Mouse (Mus musculus) CH12.LX (cell line): ENCODE results near the gene Abr. TPM values are rescaled to one million over a fixed set of nuclear protein-coding genes. Genes with fewer than 3 reads are reported as not detected.

ENCODE experiments used
- DNase-seq: peaks from one replicate; pipeline ENCODE4 v3.0.0-alpha.2; 2013; ENCODE audit errors: extremely low read depth
- H3K27ac ChIP-seq: 2 replicates; pipeline ENCODE4 v1.5.1; 2012; ENCODE audit warnings: low read depth, mild to moderate bottlenecking, control low read depth, moderate library complexity; ENCODE audit not compliant: insufficient read depth
- H3K27me3 ChIP-seq: replicated peaks from 2 replicates; pipeline ENCODE3; 2012; ENCODE audit warnings: inconsistent platforms
- H3K36me3 ChIP-seq, 2 experiments: replicated peaks in 1 of 2; 2 replicates each; pipeline versions ENCODE3 to v1.6.1; 2012; ENCODE audit warnings: inconsistent platforms in 1 of 2, low read length in 1 of 2, mild to moderate bottlenecking in 1 of 2, mixed read lengths in 1 of 2, moderate library complexity in 1 of 2; ENCODE audit not compliant: control insufficient read depth in 1 of 2, insufficient read depth in 1 of 2
- H3K4me1 ChIP-seq, 2 experiments: 2 replicates each; pipeline ENCODE4 v1.6.1; 2012; ENCODE audit warnings: inconsistent platforms in 1 of 2, moderate library complexity in 1 of 2; ENCODE audit not compliant: insufficient read depth in 2 of 2, control insufficient read depth in 1 of 2
- H3K4me2 ChIP-seq: 2 replicates; pipeline ENCODE4 v1.6.1; 2012; ENCODE audit warnings: low read depth, mild to moderate bottlenecking, control low read depth; ENCODE audit not compliant: poor library complexity, insufficient read depth, severe bottlenecking
- H3K4me3 ChIP-seq, 3 experiments: fragments of 150-350 bp in 1 of 3; sonication (generic) in 1 of 3; replicated peaks in 1 of 3; 2 replicates each; pipeline versions ENCODE3 to v1.5.1; 2011 to 2012; ENCODE audit warnings: low read depth in 2 of 3, low read length in 2 of 3, mild to moderate bottlenecking in 2 of 3, moderate library complexity in 2 of 3, control low read depth in 1 of 3, improper control_type of control experiment in 1 of 3, inconsistent platforms in 1 of 3, mixed read lengths in 1 of 3; ENCODE audit not compliant: poor library complexity in 1 of 3
- H3K79me2 ChIP-seq: replicated peaks from 2 replicates; pipeline ENCODE4 v1.6.1; 2012; ENCODE audit warnings: mild to moderate bottlenecking, moderate library complexity; ENCODE audit not compliant: control insufficient read depth, poor library complexity, insufficient read depth, severe bottlenecking; ENCODE audit errors: extremely low read depth
- H3K9ac ChIP-seq: 2 replicates; pipeline ENCODE4 v1.6.1; 2012; ENCODE audit warnings: low read depth, mild to moderate bottlenecking, control low read depth, moderate library complexity; ENCODE audit not compliant: insufficient read depth
- H3K9me3 ChIP-seq: replicated peaks from 2 replicates; pipeline ENCODE3; 2012; ENCODE audit warnings: low read length, inconsistent platforms, mixed read lengths
- BHLHE40 ChIP-seq: IDR thresholded peaks from 2 replicates; pipeline ENCODE4 v1.6.1; 2011; ENCODE audit warnings: mild to moderate bottlenecking, low read depth, low read length, improper control_type of control experiment
- CTCF ChIP-seq, 2 experiments: IDR thresholded peaks in 1 of 2; conservative IDR thresholded peaks in 1 of 2; 2 replicates each; pipeline ENCODE4 v1.5.1; 2011 to 2012; ENCODE audit warnings: low read depth in 2 of 2, low read length in 2 of 2, improper control_type of control experiment in 1 of 2, inconsistent platforms in 1 of 2, mild to moderate bottlenecking in 1 of 2, moderate library complexity in 1 of 2
- E2F4 ChIP-seq: IDR thresholded peaks from 2 replicates; pipeline ENCODE4 v1.6.1; 2011; ENCODE audit warnings: low read depth, low read length, improper control_type of control experiment; ENCODE audit not compliant: insufficient replicate concordance
- ELF1 ChIP-seq: IDR thresholded peaks from 2 replicates; pipeline ENCODE4 v1.6.1; 2014; ENCODE audit warnings: low read depth, mild to moderate bottlenecking, inconsistent platforms, low read length, improper control_type of control experiment
- EP300 ChIP-seq: IDR thresholded peaks from 2 replicates; pipeline ENCODE4 v1.6.1; 2011; ENCODE audit warnings: low read length, improper control_type of control experiment
- ETS1 ChIP-seq: conservative IDR thresholded peaks from 2 replicates; pipeline ENCODE4 v1.6.1; 2012; ENCODE audit warnings: low read depth, mild to moderate bottlenecking, inconsistent platforms, low read length, improper control_type of control experiment, moderate library complexity
- GABPA ChIP-seq: IDR thresholded peaks from 2 replicates; pipeline ENCODE4 v1.6.1; 2012; ENCODE audit warnings: low read depth, low read length, improper control_type of control experiment, inconsistent platforms; ENCODE audit not compliant: insufficient replicate concordance
- HCFC1 ChIP-seq: IDR thresholded peaks from 2 replicates; pipeline ENCODE4 v1.6.1; 2012; ENCODE audit warnings: low read depth, mild to moderate bottlenecking, inconsistent platforms, low read length, improper control_type of control experiment
- IRF4 ChIP-seq: IDR thresholded peaks from 2 replicates; pipeline ENCODE4 v1.6.1; 2014; ENCODE audit warnings: low read depth, mild to moderate bottlenecking, inconsistent platforms, low read length, improper control_type of control experiment
- KAT2A ChIP-seq: IDR thresholded peaks from 2 replicates; pipeline ENCODE4 v1.6.1; 2012; ENCODE audit warnings: low read length, improper control_type of control experiment, inconsistent platforms; ENCODE audit not compliant: insufficient replicate concordance
- MAFK ChIP-seq: IDR thresholded peaks from 2 replicates; pipeline ENCODE4 v1.6.1; 2011; ENCODE audit warnings: low read length, improper control_type of control experiment; ENCODE audit not compliant: insufficient replicate concordance
- MAZ ChIP-seq: IDR thresholded peaks from 2 replicates; pipeline ENCODE4 v1.6.1; 2012; ENCODE audit warnings: low read depth, mild to moderate bottlenecking, inconsistent platforms, low read length, improper control_type of control experiment, moderate library complexity
- MEF2A ChIP-seq: IDR thresholded peaks from 2 replicates; pipeline ENCODE4 v1.6.1; 2014; ENCODE audit warnings: low read depth, mild to moderate bottlenecking, inconsistent platforms, low read length, improper control_type of control experiment, borderline replicate concordance
- MXI1 ChIP-seq: IDR thresholded peaks from 2 replicates; pipeline ENCODE4 v1.6.1; 2011; ENCODE audit warnings: mild to moderate bottlenecking, low read depth, low read length, improper control_type of control experiment
- MYC ChIP-seq: IDR thresholded peaks from 2 replicates; pipeline ENCODE4 v1.6.1; 2011; ENCODE audit warnings: low read depth, mild to moderate bottlenecking, improper control_type of control experiment, low read length
- NELFE ChIP-seq: IDR thresholded peaks from 2 replicates; pipeline ENCODE4 v1.6.1; 2011; ENCODE audit warnings: low read depth, low read length, improper control_type of control experiment
- NRF1 ChIP-seq: IDR thresholded peaks from 2 replicates; pipeline ENCODE4 v1.6.1; 2014; ENCODE audit warnings: low read depth, mild to moderate bottlenecking, inconsistent platforms, low read length, improper control_type of control experiment, moderate library complexity
- PAX5 ChIP-seq: IDR thresholded peaks from 2 replicates; pipeline ENCODE4 v1.6.1; 2012; ENCODE audit warnings: low read length, inconsistent platforms, mixed read lengths
- POLR2A ChIP-seq: IDR thresholded peaks from 2 replicates; pipeline ENCODE4 v1.6.1; 2011; ENCODE audit warnings: low read depth, mild to moderate bottlenecking, improper control_type of control experiment, low read length
- RAD21 ChIP-seq: IDR thresholded peaks from 2 replicates; pipeline ENCODE4 v1.6.1; 2011; ENCODE audit warnings: low read depth, mild to moderate bottlenecking, low read length, improper control_type of control experiment, moderate library complexity
- RCOR1 ChIP-seq: conservative IDR thresholded peaks from 2 replicates; pipeline ENCODE4 v1.6.1; 2012; ENCODE audit warnings: low read depth, mild to moderate bottlenecking, inconsistent platforms, low read length, improper control_type of control experiment
- TBP ChIP-seq: conservative IDR thresholded peaks from 2 replicates; pipeline ENCODE4 v1.6.1; 2011; ENCODE audit warnings: low read depth, low read length, improper control_type of control experiment
- TCF12 ChIP-seq: IDR thresholded peaks from 2 replicates; pipeline ENCODE4 v1.6.1; 2014; ENCODE audit warnings: low read depth, mild to moderate bottlenecking, inconsistent platforms, low read length, improper control_type of control experiment
- ZKSCAN1 ChIP-seq: IDR thresholded peaks from 2 replicates; pipeline ENCODE4 v1.6.1; 2012; ENCODE audit warnings: low read depth, inconsistent platforms, low read length, improper control_type of control experiment, borderline replicate concordance
- ZMIZ1 ChIP-seq: IDR thresholded peaks from 2 replicates; pipeline ENCODE4 v1.6.1; 2012; ENCODE audit warnings: low read depth, mild to moderate bottlenecking, inconsistent platforms, low read length, improper control_type of control experiment
- ZNF384 ChIP-seq: IDR thresholded peaks from 2 replicates; pipeline ENCODE4 v1.6.1; 2012; ENCODE audit warnings: low read depth, low read length, improper control_type of control experiment, inconsistent platforms
- dilution Hi-C: fragments of 300-500 bp; cut with MboI; formaldehyde crosslinking; loops from 2 replicates; pipeline ENCODE4 v1.14.3; 2020; ENCODE audit warnings: low sequenced_read_pairs; ENCODE audit not compliant: extremely low pct_unique_long_range_greater_than_20kb, extremely low pct_ligation_motif_present
- in situ Hi-C: fragments of 300-500 bp; cut with MboI; formaldehyde crosslinking; loops from 3 replicates; pipeline ENCODE4 v1.14.3; 2019; ENCODE audit warnings: low sequenced_read_pairs, low pct_ligation_motif_present, low pct_unique_long_range_greater_than_20kb, mixed read lengths
- polyA plus RNA-seq: library from polyadenylated mRNA; unstranded; fragments of >175 nt; gene quantifications from 2 replicates; pipeline ENCODE4 v1.2.1, GENCODE M21; 2012; ENCODE audit warnings: low read depth; ENCODE audit not compliant: insufficient read length
- total RNA-seq, 2 experiments: library from RNA; depleted of rRNA; stranded (reverse); fragments of 300-350 nt in 1 of 2; fragments of >200 nt in 1 of 2; gene quantifications; 2 replicates each; pipeline ENCODE4 v1.2.3; 2012 to 2014

Abr gene
- total and polyA plus RNA-seq, 3 experiments, result 21.0 to 49.5 (median 37.4) TPM

DNA sequence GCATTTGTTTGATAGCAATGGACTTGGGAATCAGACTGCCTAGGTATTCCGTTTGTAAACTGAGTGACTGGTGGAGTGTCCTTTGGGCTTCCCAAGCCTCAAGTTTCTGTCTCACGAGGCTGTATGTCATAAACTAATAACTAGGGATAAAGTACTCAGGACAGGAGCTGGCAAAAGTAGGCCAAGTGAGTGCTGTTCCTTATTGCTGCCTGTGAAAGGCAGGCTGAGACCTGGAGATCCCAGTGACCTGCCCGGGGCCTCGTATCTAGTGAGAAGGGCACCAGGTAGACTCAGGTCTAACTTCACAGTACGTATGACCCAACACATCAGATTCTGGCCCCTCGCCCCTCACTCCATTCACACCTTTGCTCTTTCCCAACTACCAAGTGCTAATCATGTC is 4.0 kb downstream of the Abr start:
- no peak for TF ChIP-seq MEF2A
- Histone ChIP-seq H3K4me3 (no peak overlapping the region), H3K27ac (no peak overlapping the region), H3K4me2 (no peak overlapping the region), H3K36me3 (no peaks in the 10 kb centered on the region), H3K79me2 (no peaks in the 10 kb centered on the region), H3K9me3 (peaks cover 11% of the 10 kb centered on the region), H3K27me3 (peaks cover 46% of the 10 kb centered on the region), H3K9ac (no peak overlapping the region), H3K4me1 (peaks cover 3 to 13% of the 10 kb centered on the region in 2 experiments; a peak in 2 of 4 replicates)
- dilution Hi-C loops (no loop called here), in situ Hi-C loops (no loop called here)
- no peak for DNase-seq

DNA sequence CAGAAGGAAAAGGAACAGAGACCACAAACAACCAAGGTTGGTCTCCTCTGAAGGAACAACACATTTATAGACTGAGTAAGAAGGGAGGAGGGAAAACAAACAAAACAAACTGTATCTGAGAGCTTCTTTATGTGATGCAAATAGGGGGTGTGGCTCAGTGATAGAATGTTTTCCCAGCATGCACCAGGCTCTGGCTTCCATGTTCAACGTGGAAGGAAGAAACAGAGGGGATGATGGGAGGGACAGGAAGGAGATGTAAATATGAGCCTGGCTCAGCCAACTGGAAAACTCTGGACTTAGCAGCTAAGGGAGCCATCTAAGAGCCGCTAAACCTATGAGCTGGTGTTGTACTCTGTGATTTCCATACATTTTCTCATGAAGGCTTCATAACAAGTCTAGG is 7.9 kb downstream of the Abr start:
- H3K79me2 ChIP-seq, result no peaks in the 10 kb centered on the region
- no peak overlapping the region for H3K27ac ChIP-seq
- TF ChIP-seq E2F4, result no peak
- TF ChIP-seq GABPA, result no peak
- no peak for TF ChIP-seq MAZ
- TF ChIP-seq ELF1, result no peak
- no peak for TF ChIP-seq PAX5
- no peak for TF ChIP-seq EP300
- H3K4me2 ChIP-seq, result no peak overlapping the region
- peaks cover 11 to 33% of the 10 kb centered on the region in 2 experiments; a peak in 3 of 4 replicates for H3K4me1 ChIP-seq
- H3K9ac ChIP-seq, result no peak overlapping the region
- in situ Hi-C loops (no loop called here), dilution Hi-C loops (no loop called here)
- peaks cover 6% of the 10 kb centered on the region for H3K9me3 ChIP-seq
- no peak for DNase-seq
- H3K27me3 ChIP-seq, result peaks cover 18% of the 10 kb centered on the region
- no peak overlapping the region for H3K4me3 ChIP-seq
- H3K36me3 ChIP-seq, result no peaks in the 10 kb centered on the region

DNA sequence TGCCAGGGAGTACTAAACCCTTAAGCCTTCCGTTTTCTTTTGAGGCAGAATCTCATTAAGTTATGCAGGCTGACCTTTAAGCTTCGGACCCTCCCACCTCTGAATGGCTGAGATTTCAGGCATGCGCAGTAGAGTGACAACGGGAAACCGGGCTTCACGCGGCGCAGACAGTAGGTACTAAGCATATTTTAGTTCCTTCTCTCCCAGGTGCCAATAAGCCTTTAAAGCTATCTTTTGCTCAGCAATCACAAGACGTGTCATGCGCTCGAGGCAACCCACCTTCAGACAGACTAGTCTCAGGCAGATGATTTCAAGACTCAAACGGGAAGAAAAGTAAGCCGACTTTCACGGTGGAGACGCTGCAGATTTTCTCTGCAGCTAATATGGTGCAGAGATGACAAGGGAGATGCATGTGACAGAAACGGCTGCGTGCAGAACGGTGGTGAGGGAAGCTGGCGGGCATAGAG is 9.4 kb downstream of the Abr start:
- peak; percentile 61 for DNase-seq
- peak overlapping the region; percentile 7 to 43 (median 17) for H3K4me3 ChIP-seq
- H3K36me3 ChIP-seq, result no peaks in the 10 kb centered on the region
- in situ Hi-C loops, result no loop called here
- H3K27me3 ChIP-seq, result peaks cover 20% of the 10 kb centered on the region
- peaks cover 6% of the 10 kb centered on the region for H3K9me3 ChIP-seq
- no peak overlapping the region for H3K27ac ChIP-seq
- peak overlapping the region; percentile 4; the same call in 1 of the 2 replicates for H3K9ac ChIP-seq
- H3K79me2 ChIP-seq, result no peaks in the 10 kb centered on the region
- H3K4me1 ChIP-seq, result peaks cover 11 to 27% of the 10 kb centered on the region in 2 experiments; a peak in 3 of 4 replicates
- dilution Hi-C loops, result no loop called here
- peak overlapping the region; percentile 95 for H3K4me2 ChIP-seq
- TF ChIP-seq NRF1 (peak; percentile 84), MAFK (no peak), NELFE (no peak), HCFC1 (peak; percentile 31; the same call in 1 of the 2 replicates), MXI1 (peak; percentile 65; the same call in 1 of the 2 replicates), RCOR1 (no peak), ZKSCAN1 (no peak), CTCF (conservative IDR thresholded peaks at IDR 0.05 in 1 of 2, IDR thresholded peaks at IDR 0.05 in 1 of 2; ENCODE audit: low read depth in 2 of 2, low read length in 2 of 2) (no peak), IRF4 (no peak), POLR2A (peak; percentile 57), MYC (0 out of 2 replicates have a peak, but pooled peaks have one; percentile 52), RAD21 (no peak), TBP (no peak), BHLHE40 (no peak), ETS1 (no peak), KAT2A (no peak), TCF12 (no peak), MEF2A (no peak), ZMIZ1 (no peak), PAX5 (no peak), ZNF384 (no peak), MAZ (no peak)
